In genomic region chr5:100525620-100526019, GRCm38 (mm10) we compare ENCODE assay signal across 18 mouse cellular contexts. TPM values are rescaled to one million over a fixed set of nuclear protein-coding genes. Genes with fewer than 3 reads are reported as not detected.
DNase-seq lines count a peak whose midpoint lies in the region; TF ChIP-seq lines count a peak whose summit lies in the region.
"Had no signal": no experiment of that assay in that cellular context is flagged by ENCODE, and none has a peak within 500 bp of the region (broad histone marks: within the 10 kb centered on the region; RNA-seq: fewer than 3 reads in every experiment).

No protein-coding gene starts in this region.

- H3K4me1 ChIP-seq in spleen, adult 2 months (ENCODE audit: control insufficient read depth, insufficient read depth, insufficient read length): peaks cover 5% of the 10 kb centered on the region
- H3K4me1 ChIP-seq: limb, embryonic 12.5 days; midbrain, embryonic 10.5 days had no signal

- H3K36me3 ChIP-seq in spleen, adult 2 months (ENCODE audit: control insufficient read depth, insufficient read depth, low read length): peaks cover 18% of the 10 kb centered on the region

- H3K27me3 ChIP-seq in spleen, adult 2 months (ENCODE audit: control insufficient read depth, insufficient read depth, low read length): no peaks in the 10 kb centered on the region
- H3K27me3 ChIP-seq: hindbrain, embryonic 15.5 days; limb, embryonic 12.5 days had no signal

- 36% methylated on average over 3 of the region's 3 CpGs for WGBS in spleen, adult 2 months

- peak; percentile 54 for DNase-seq in heart, adult 11 months
- no peak for DNase-seq in heart, postnatal 25 days (ENCODE audit: low spot score)
- no peak for DNase-seq in layer of hippocampus, adult 2 months (ENCODE audit: low spot score in 2 of 2)
- DNase-seq in layer of hippocampus, postnatal 36 days: no peak
- DNase-seq in spleen, adult 2 months (ENCODE audit: low read depth in 1 of 2, low spot score in 2 of 2): no peak
- DNase-seq in spleen, adult 12 weeks (ENCODE audit: low spot score): no peak
- DNase-seq in left cerebral cortex, adult 2 months (ENCODE audit: extremely low spot score in 1 of 2, low spot score in 2 of 2): no peak
- no peak for DNase-seq in frontal cortex, adult 2 months (ENCODE audit: extremely low spot score in 1 of 2, low spot score in 1 of 2)
- DNase-seq: cerebellum, adult 11-12 months; cerebellum, postnatal 25 days; right cerebral cortex, postnatal 25 days had no signal

- no peak for TF ChIP-seq CTCF in layer of hippocampus, adult 2 months (conservative IDR thresholded peaks at IDR 0.05)
- no peak for TF ChIP-seq CTCF in spleen, adult 2 months (IDR thresholded peaks at IDR 0.05; ENCODE audit: extremely low read depth, insufficient read depth, insufficient read length, insufficient replicate concordance)
- TF ChIP-seq CTCF in left cerebral cortex, adult 2 months (IDR thresholded peaks at IDR 0.05): no peak

- peak overlapping the region; percentile 24; the same call in 1 of the 2 replicates for H3K27ac ChIP-seq in layer of hippocampus, adult 2 months
- peak overlapping the region; percentile 21; the same call in 1 of the 2 replicates for H3K27ac ChIP-seq in spleen, adult 2 months (ENCODE audit: insufficient read depth, low read length)
- no peak overlapping the region for H3K27ac ChIP-seq in left cerebral cortex, adult 2 months
- H3K27ac ChIP-seq: hindbrain, embryonic 15.5 days; limb, embryonic 12.5 days; liver, embryonic 14.5 days; midbrain, embryonic 10.5 days had no signal

- TF ChIP-seq POLR2A in spleen, adult 2 months (IDR thresholded peaks at IDR 0.05; ENCODE audit: low read depth, low read length): no peak

- intact Hi-C loops in heart, postnatal 25 days (cut with DNase I): no loop called here
- intact Hi-C loops in left cerebral cortex, adult 2 months (cut with DNase I): no loop called here

- no peak overlapping the region for H3K4me3 ChIP-seq in layer of hippocampus, adult 2 months
- no peak overlapping the region for H3K4me3 ChIP-seq in spleen, adult 2 months (ENCODE audit: extremely low read depth, insufficient read depth, insufficient read length)
- H3K4me3 ChIP-seq in left cerebral cortex, adult 2 months: no peak overlapping the region
- H3K4me3 ChIP-seq: erythroblast, embryonic 14.5 days; hindbrain, embryonic 15.5 days; limb, embryonic 12.5 days; midbrain, embryonic 10.5 days had no signal

RNA-seq across cellular contexts. Expression of gene Cops4, which starts 7.5 kb away (rescaled TPM):
- total RNA-seq in heart, postnatal 25 days (2021): 10 to 100 TPM; 79.7 to 85.4 TPM
- total RNA-seq in layer of hippocampus, adult 2 months (2021): 10 to 100 TPM; 78.8 to 81.4 TPM
- 10 to 100 TPM; 82.2 to 85.0 TPM for total RNA-seq in layer of hippocampus, postnatal 36 days (2021)
- 9.4 and 9.9 TPM in 2 replicates for polyA plus RNA-seq in spleen, adult 2 months (2012; rRNA removed)
- 10 to 100 TPM; 75.3 to 84.8 TPM for total RNA-seq in left cerebral cortex, adult 2 months (2021)
- polyA plus RNA-seq in frontal cortex, adult 2 months (2012; rRNA removed): 76.6 and 83.9 TPM in 2 replicates

RNA-seq across cellular contexts. Expression of gene Lin54, which starts 25.2 kb away (rescaled TPM):
- 1 to 10 TPM; 8.2 to 9.4 TPM for total RNA-seq in heart, postnatal 25 days (2021)
- 10 to 100 TPM; 16.2 to 19.0 TPM for total RNA-seq in layer of hippocampus, adult 2 months (2021)
- total RNA-seq in layer of hippocampus, postnatal 36 days (2021): 10 to 100 TPM; 17.5 to 20.2 TPM
- 3.4 and 4.1 TPM in 2 replicates for polyA plus RNA-seq in spleen, adult 2 months (2012; rRNA removed)
- 10 to 100 TPM; 22.0 to 24.2 TPM for total RNA-seq in left cerebral cortex, adult 2 months (2021)
- polyA plus RNA-seq in frontal cortex, adult 2 months (2012; rRNA removed): 6.4 and 7.9 TPM in 2 replicates

RNA-seq across cellular contexts. Expression of gene Plac8, which starts 46.4 kb away (rescaled TPM):
- 1 to 10 TPM in 1 of 2 experiments, under 1 TPM in 1; 0.36 to 1.4 TPM for total RNA-seq in heart, postnatal 25 days (2021)
- total RNA-seq in layer of hippocampus, adult 2 months (2021): not detected
- total RNA-seq in layer of hippocampus, postnatal 36 days (2021): not detected
- 322 and 350 TPM in 2 replicates for polyA plus RNA-seq in spleen, adult 2 months (2012; rRNA removed)
- not detected for total RNA-seq in left cerebral cortex, adult 2 months (2021)
- 6.7 and 12.0 TPM in 2 replicates for polyA plus RNA-seq in frontal cortex, adult 2 months (2012; rRNA removed)
- total RNA-seq: layer of hippocampus, adult 8-10 months; left cerebral cortex, adult 8-10 months had no signal
